Mouse (Mus musculus) ES-E14 (cell line): ENCODE results near the gene Tubb4a. TPM values are rescaled to one million over a fixed set of nuclear protein-coding genes. Genes with fewer than 3 reads are reported as not detected.
A peak's percentile ranks its signal among the peaks of the same experiment; 100 is the strongest.
"Not testable (repeated sequence)": the region's sequence is repeated elsewhere in the genome, so short reads cannot be mapped to it uniquely, and the experiment has no call there.

Experiments
- DNase-seq: peaks from one replicate; pipeline ENCODE4 v3.0.0-alpha.2; 2013; ENCODE audit warnings: low read depth, low spot score
- H3K27ac ChIP-seq: 2 replicates; pipeline ENCODE4 v1.5.1; 2012; ENCODE audit warnings: low read depth, mild to moderate bottlenecking, low read length, moderate library complexity, mixed read lengths; ENCODE audit not compliant: poor library complexity, insufficient read depth, severe bottlenecking
- H3K36me3 ChIP-seq: 2 replicates; pipeline ENCODE4 v1.6.1; 2012; ENCODE audit warnings: mild to moderate bottlenecking, low read length, moderate library complexity, mixed read lengths; ENCODE audit not compliant: control insufficient read depth, poor library complexity, insufficient read depth, severe bottlenecking
- H3K4me1 ChIP-seq, 2 experiments: fragments of 150-350 bp in 1 of 2; sonication (generic) in 1 of 2; 2 replicates each; pipeline ENCODE4 v1.6.1; 2012; ENCODE audit warnings: low read length in 2 of 2, mild to moderate bottlenecking in 1 of 2, mixed read lengths in 1 of 2; ENCODE audit not compliant: control insufficient read depth in 2 of 2, insufficient read depth in 2 of 2, poor library complexity in 1 of 2
- H3K4me3 ChIP-seq, 2 experiments: fragments of 150-350 bp in 1 of 2; sonication (generic) in 1 of 2; 2 replicates each; pipeline ENCODE4 v1.5.1; 2012; ENCODE audit warnings: low read length in 2 of 2, low read depth in 1 of 2, mild to moderate bottlenecking in 1 of 2, mixed read lengths in 1 of 2; ENCODE audit not compliant: insufficient read depth in 1 of 2, poor library complexity in 1 of 2, severe bottlenecking in 1 of 2
- H3K9ac ChIP-seq: 2 replicates; pipeline ENCODE4 v1.6.1; 2012; ENCODE audit warnings: low read depth, mild to moderate bottlenecking, low read length, mixed read lengths; ENCODE audit not compliant: poor library complexity, insufficient read depth, severe bottlenecking
- H3K9me3 ChIP-seq: fragments of 150-350 bp; sonication (generic); 2 replicates; pipeline ENCODE4 v1.6.1; 2012; ENCODE audit warnings: low read depth, mild to moderate bottlenecking, low read length; ENCODE audit not compliant: control insufficient read depth, insufficient read depth
- CHD2 ChIP-seq: IDR thresholded peaks from 2 replicates; pipeline ENCODE4 v1.6.1; 2014; ENCODE audit warnings: mild to moderate bottlenecking, low read depth, low read length, inconsistent platforms
- HCFC1 ChIP-seq: IDR thresholded peaks from 2 replicates; pipeline ENCODE4 v1.6.1; 2012; ENCODE audit warnings: low read length, inconsistent platforms, borderline replicate concordance; ENCODE audit not compliant: insufficient read depth
- MAFK ChIP-seq: IDR thresholded peaks from 2 replicates; pipeline ENCODE4 v1.6.1; 2014; ENCODE audit warnings: mild to moderate bottlenecking, low read depth, low read length, inconsistent platforms; ENCODE audit not compliant: insufficient read depth
- ZC3H11A ChIP-seq: IDR thresholded peaks from 2 replicates; pipeline ENCODE4 v1.6.1; 2012; ENCODE audit warnings: low read depth, mild to moderate bottlenecking, inconsistent platforms, low read length, borderline replicate concordance
- ZNF384 ChIP-seq: IDR thresholded peaks from 2 replicates; pipeline ENCODE4 v1.6.1; 2012; ENCODE audit warnings: low read depth, low read length, inconsistent platforms
- in situ Hi-C, 2 experiments: fragments of 600-800 bp; cut with MboI; formaldehyde crosslinking; loops; one replicate each; pipeline ENCODE4 v1.15.1; 2025; ENCODE audit warnings: low sequenced_read_pairs in 2 of 2, inconsistent platforms in 1 of 2; ENCODE audit not compliant: unreplicated experiment in 2 of 2
- total RNA-seq: library from RNA; depleted of rRNA; stranded (reverse); fragments of 300-350 nt; gene quantifications from 2 replicates; pipeline ENCODE4 v1.2.3, GENCODE M21; 2012; rRNA removed

Tubb4a gene
- 0.32 and 0.89 TPM in 2 replicates for total RNA-seq

DNA sequence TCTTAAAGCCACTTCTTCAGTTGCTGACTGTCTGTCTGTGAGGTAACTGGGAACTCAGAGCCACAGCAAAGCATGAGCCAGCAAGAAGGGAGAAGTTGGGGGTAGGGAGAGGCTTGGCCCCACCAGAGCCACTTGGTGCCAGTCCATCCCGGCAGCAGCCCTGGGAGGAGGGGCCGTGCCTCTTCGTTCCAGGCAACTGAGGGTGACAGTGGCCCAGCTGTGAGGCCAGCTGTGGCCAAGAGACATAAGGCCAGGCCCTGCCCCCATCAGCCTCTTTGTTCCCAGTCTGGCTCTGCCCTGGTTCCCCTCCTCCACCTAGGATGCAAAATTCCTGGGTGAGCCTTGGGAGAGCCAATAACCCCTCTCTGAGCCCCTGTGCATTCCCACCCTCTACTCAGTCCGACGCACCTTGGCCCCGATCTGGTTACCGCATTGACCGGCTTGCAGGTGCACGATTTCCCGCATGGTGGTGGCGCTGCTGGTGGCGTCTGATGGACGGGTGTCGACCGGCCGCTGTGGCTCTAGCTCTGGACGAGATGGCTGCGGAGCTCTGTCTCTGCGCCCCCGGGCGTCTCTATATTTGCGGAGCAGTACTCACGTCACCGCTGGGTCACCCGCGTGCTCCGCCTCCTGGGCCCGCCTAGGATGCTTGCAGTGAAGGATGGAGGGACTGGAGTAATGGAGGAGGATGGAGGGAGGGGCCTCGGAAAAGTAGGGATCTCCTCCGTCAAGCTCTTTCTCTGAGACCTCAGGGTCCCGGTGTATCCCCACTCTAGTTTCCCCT, at the start of gene Tubb4a:
TSS of gene Tubb4a (minus strand) at position 734 of the 784 bp plus-strand sequence.
- no peak within 1 kb of the TSS for H3K27ac ChIP-seq
- in situ Hi-C loops = no loop called here
- no peak for DNase-seq
- no peaks in the 10 kb centered on the region for H3K9me3 ChIP-seq
- no peaks in the 10 kb centered on the region for H3K36me3 ChIP-seq
- H3K4me1 ChIP-seq = peaks cover 0 to 4% of the 10 kb centered on the region in 2 experiments; a peak in 1 of 4 replicates
- TF ChIP-seq MAFK (no peak), HCFC1 (no peak), ZC3H11A (no peak), ZNF384 (no peak), CHD2 (no peak)
- H3K4me3 ChIP-seq = peak within 1 kb of the TSS; percentile 25 to 37; a peak in 3 of 4 replicates
- H3K9ac ChIP-seq = no peak within 1 kb of the TSS

DNA sequence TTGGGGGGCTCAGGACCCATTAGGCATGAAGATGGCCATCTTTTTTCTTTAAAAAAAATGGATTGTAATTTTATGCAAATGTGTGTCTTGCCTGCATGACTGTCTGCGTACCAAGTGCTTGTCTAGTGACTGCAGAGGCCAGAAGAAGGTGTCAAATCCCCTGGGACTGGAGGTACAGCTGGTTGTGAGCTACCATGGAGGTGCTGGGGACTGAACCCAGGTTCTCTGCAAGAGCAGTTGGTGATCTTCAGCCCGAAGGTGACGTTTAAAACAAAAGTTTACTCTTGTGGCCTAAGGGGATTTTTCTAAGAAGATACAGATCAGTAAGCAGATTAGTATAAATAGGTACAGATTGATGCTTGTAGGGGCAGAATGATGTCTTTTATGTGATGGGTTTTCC, 48.1 kb upstream of the Tubb4a start:
- DNase-seq = no peak
- H3K4me1 ChIP-seq = 0 out of 4 replicates have a peak, but pooled peaks cover 0 to 2% of the 10 kb centered on the region in 2 experiments
- no peaks in the 10 kb centered on the region for H3K36me3 ChIP-seq
- no peak overlapping the region for H3K4me3 ChIP-seq
- TF ChIP-seq MAFK = no peak
- no peak for TF ChIP-seq ZC3H11A
- TF ChIP-seq HCFC1 = no peak
- no peak for TF ChIP-seq CHD2
- TF ChIP-seq ZNF384 = no peak
- in situ Hi-C loops = no loop called here
- no peaks in the 10 kb centered on the region for H3K9me3 ChIP-seq
- H3K9ac ChIP-seq = no peak overlapping the region
- H3K27ac ChIP-seq = no peak overlapping the region

DNA sequence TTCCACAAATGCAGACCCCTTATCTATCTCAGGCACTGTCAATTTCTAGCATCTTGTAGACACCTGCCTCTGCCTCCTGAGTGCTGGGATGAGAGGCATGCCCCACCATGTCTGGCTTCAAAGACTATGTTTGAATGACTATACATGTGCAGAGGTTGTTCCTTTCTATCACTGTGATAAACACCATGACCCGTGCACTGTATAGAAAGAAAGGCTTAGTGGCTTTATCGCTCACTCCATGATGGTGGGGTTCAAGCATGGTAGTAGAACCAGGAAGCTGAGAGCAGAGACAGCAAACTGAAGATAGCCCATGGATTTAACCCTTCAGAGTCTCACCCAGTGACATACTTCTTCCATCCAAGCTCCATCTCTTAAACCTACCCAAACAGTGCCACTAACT, 47.1 kb upstream of the Tubb4a start:
- no peak overlapping the region for H3K9ac ChIP-seq
- in situ Hi-C loops = no loop called here
- H3K27ac ChIP-seq = no peak overlapping the region
- no peak for TF ChIP-seq ZNF384
- no peaks in the 10 kb centered on the region for H3K9me3 ChIP-seq
- no peaks in the 10 kb centered on the region for H3K36me3 ChIP-seq
- DNase-seq = no peak
- no peak overlapping the region for H3K4me3 ChIP-seq
- 0 out of 4 replicates have a peak, but pooled peaks cover 0 to 2% of the 10 kb centered on the region in 2 experiments for H3K4me1 ChIP-seq

DNA sequence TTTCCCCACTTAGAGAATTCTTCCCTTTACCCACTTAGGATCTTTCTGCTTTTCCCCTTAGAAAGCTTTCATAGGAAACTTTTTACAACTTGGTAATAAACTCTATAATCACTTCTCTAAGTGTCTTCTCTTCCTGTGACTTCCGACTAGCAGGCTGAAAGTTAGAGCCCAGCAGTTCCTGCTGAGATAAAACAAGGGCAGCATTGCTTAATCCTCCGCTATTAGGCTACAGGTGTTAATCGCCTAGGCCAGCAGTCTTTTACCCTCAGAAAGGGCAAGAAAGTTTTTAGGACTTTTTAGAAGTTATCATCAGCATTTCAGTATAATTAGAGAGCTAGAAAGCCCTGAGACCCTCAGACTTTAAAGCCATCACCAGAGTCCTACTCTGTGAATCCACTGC, 46.4 kb upstream of the Tubb4a start:
- DNase-seq, H3K36me3 ChIP-seq, H3K9ac ChIP-seq, in situ Hi-C loops, H3K4me1 ChIP-seq, H3K27ac ChIP-seq, H3K4me3 ChIP-seq, H3K9me3 ChIP-seq: not testable (repeated sequence)

DNA sequence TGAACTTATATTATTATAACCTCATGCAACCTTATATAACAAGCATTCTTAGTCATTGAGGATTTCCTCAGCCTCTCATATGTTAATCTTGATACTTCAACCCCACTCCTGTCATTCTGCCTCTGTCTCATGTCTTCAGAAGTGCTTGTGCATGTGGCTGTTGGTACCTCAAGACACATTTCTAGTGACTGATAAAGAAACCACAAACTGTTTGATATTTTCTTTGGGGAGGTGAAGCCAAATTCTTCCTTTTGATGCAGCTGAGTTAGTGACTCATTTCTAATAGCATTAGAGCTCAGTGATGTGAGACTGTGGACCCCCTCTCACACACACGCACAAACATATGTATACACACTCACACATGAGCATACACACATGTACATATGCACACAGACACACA, 44.2 kb upstream of the Tubb4a start:
- no peak overlapping the region for H3K4me3 ChIP-seq
- no peak overlapping the region for H3K9ac ChIP-seq
- H3K27ac ChIP-seq = no peak overlapping the region
- no peak for TF ChIP-seq ZC3H11A
- no peak for TF ChIP-seq HCFC1
- no peak for TF ChIP-seq CHD2
- no peak for TF ChIP-seq MAFK
- no peak for TF ChIP-seq ZNF384
- in situ Hi-C loops = no loop called here
- DNase-seq = no peak
- no peaks in the 10 kb centered on the region for H3K9me3 ChIP-seq
- H3K36me3 ChIP-seq = no peaks in the 10 kb centered on the region
- 0 out of 4 replicates have a peak, but pooled peaks cover 0 to 2% of the 10 kb centered on the region in 2 experiments for H3K4me1 ChIP-seq
